Mouse (Mus musculus) stomach, embryonic 14.5 days (tissue): ENCODE measurements around the gene Mc1r. TPM values are rescaled to one million over a fixed set of nuclear protein-coding genes. Genes with fewer than 3 reads are reported as not detected.

ENCODE experiments used
- ATAC-seq: fragments of 200-750 bp; cut with Nextera tagmentation; 2 replicates; pipeline ENCODE4 v1.8.0; 2017; ENCODE audit warnings: low read depth, moderate TSS enrichment; ENCODE audit not compliant: insufficient number of reproducible peaks, insufficient read depth, low FRiP score
- H3K27ac ChIP-seq: fragments of 300-500 bp; sonication (generic); 2 replicates; pipeline ENCODE4 v1.5.1; 2014; ENCODE audit warnings: mild to moderate bottlenecking, low read length, moderate library complexity, mixed read lengths
- H3K27me3 ChIP-seq: fragments of 300-500 bp; sonication (generic); 2 replicates; pipeline ENCODE4 v1.6.1; 2014; ENCODE audit warnings: low read length, control low read depth, mixed read lengths; ENCODE audit not compliant: control insufficient read depth, insufficient read depth
- H3K36me3 ChIP-seq: fragments of 300-500 bp; sonication (generic); 2 replicates; pipeline ENCODE4 v1.6.1; 2014; ENCODE audit warnings: mild to moderate bottlenecking, control low read depth, low read length, moderate library complexity, mixed read lengths; ENCODE audit not compliant: control insufficient read depth, insufficient read depth
- H3K4me1 ChIP-seq: fragments of 300-500 bp; sonication (generic); 2 replicates; pipeline ENCODE4 v1.6.1; 2014; ENCODE audit warnings: low read length, control low read depth, mixed read lengths; ENCODE audit not compliant: control insufficient read depth, insufficient read depth
- H3K4me2 ChIP-seq: fragments of 300-500 bp; sonication (generic); replicated peaks from 2 replicates; pipeline ENCODE4 v1.6.1; 2014; ENCODE audit warnings: low read depth, low read length, control low read depth
- H3K4me3 ChIP-seq: fragments of 300-500 bp; sonication (generic); 2 replicates; pipeline ENCODE4 v1.5.1; 2014; ENCODE audit warnings: low read depth, low read length, control low read depth
- H3K9ac ChIP-seq: fragments of 300-500 bp; sonication (generic); replicated peaks from 2 replicates; pipeline ENCODE4 v1.6.1; 2014; ENCODE audit warnings: low read depth, mild to moderate bottlenecking, control low read depth, low read length, moderate library complexity, mixed read lengths
- H3K9me3 ChIP-seq: fragments of 300-500 bp; sonication (generic); 2 replicates; pipeline ENCODE4 v1.6.1; 2016; ENCODE audit warnings: low read depth, low read length, control low read depth; ENCODE audit not compliant: control insufficient read depth
- WGBS: fragments of 180-500 bp; shearing (Covaris S2); extraction: QIAGEN DNeasy Blood & Tissue Kit; methylation state at CpG from one replicate; pipeline ENCODE4 v1.1.7; 2014; 5-methylcytosine and 5-hydroxymethylcytosine counted together
- polyA plus RNA-seq: library from polyadenylated mRNA; unstranded; fragments of >200 nt; fragmentation: Nextera tagmentation; extraction: Ambion mirVana; gene quantifications from 2 replicates; pipeline ENCODE4 v1.2.1, GENCODE M21; 2014

The Mc1r gene
- 0.10 TPM in 1 of 2 replicates, not detected in the other for polyA plus RNA-seq

DNA sequence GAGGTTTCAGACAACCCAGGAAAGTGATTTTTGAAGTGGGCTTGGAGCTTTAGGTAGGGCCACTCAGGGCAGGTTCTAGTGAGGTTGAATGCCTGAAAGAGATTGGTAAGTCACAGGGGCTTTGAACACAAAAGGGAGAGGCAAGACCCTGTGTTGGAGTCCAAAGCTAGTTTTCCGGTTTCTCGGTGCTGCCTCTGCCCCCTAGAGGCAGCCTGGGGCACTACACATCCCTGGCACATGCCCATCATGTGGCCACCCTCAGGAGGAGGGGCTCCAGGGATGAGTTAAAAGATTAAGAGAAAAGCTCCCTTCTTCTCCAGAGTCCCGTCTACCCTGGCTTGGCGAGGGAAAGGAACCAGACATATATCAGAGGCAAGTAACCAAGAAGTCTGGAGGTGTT is at the start of gene Mc1r:
Mc1r (plus strand) TSS at position 322 of the 400 bp plus-strand sequence.
- Histone ChIP-seq H3K27ac (no peak within 1 kb of the TSS), H3K9ac (no peak within 1 kb of the TSS), H3K27me3 (peaks cover 23% of the 10 kb centered on the region), H3K36me3 (peaks cover 6% of the 10 kb centered on the region), H3K4me3 (no peak within 1 kb of the TSS), H3K9me3 (no peaks in the 10 kb centered on the region), H3K4me2 (no peak within 1 kb of the TSS), H3K4me1 (no peaks in the 10 kb centered on the region)
- ATAC-seq: no peak
- WGBS: 8% methylated on average over 4 of the region's 4 CpGs

- Histone ChIP-seq H3K27ac (no peak overlapping the region), H3K9ac (no peak overlapping the region), H3K9me3 (no peaks in the 10 kb centered on the region), H3K36me3 (no peaks in the 10 kb centered on the region), H3K27me3 (no peaks in the 10 kb centered on the region), H3K4me1 (no peaks in the 10 kb centered on the region), H3K4me3 (no peak overlapping the region), H3K4me2 (no peak overlapping the region)
- ATAC-seq: no peak
- 43% methylated on average over 12 of the region's 12 CpGs for WGBS
Measured at GRCm38 (mm10) chr8:123361082-123361739, 45.7 kb upstream of the Mc1r start.

DNA sequence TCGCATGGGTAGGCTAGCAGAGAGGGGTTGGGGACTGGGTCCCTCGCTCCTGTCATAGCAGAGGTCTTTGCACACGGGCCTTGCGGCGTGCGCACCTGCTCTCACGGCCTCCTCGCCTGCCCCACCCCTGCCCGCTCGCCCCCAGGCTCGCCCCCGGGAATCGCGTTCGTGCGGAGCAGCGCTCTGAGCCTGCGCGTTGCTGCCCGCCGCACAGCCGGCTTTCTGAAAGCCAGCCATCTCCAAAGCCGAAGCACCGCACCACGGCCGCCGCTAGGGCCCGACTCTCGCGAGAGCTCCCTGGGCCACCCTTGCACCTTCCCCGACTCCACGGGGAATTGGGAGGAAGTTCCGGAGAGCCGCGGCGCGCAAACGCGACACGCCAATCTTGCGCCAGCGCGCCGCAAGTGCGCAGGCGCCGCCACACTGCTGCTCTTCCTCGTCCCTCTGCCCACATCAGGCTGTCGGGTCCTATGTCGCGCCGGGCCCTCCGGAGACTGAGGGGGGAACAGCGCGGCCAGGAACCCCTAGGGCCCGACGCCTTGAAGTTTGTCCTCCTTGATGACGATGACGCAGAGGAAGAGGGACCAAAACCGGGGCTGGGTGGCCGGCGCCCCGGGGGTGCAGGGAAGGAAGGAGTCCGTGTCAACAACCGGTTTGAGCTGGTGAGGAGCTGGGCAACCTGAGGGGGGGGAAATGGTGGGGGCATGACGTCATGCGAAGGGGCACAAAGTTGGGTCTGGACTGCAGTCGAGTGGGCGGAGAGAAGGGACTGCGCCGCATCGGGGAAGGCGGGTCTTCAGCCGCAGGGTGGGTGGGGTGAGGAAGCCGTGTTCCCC is 33.3 kb upstream of the Mc1r start, which contains the start of gene Tcf25:
Tcf25 (plus strand) TSS at position 351 of the 836 bp plus-strand sequence.
- Histone ChIP-seq H3K4me3 (peak within 1 kb of the TSS; percentile 73), H3K4me2 (peak within 1 kb of the TSS; percentile 87), H3K9me3 (no peaks in the 10 kb centered on the region), H3K4me1 (peaks cover 5% of the 10 kb centered on the region; the same call in 1 of the 2 replicates), H3K27ac (peak within 1 kb of the TSS; percentile 96), H3K9ac (peak within 1 kb of the TSS; percentile 67), H3K36me3 (no peaks in the 10 kb centered on the region), H3K27me3 (no peaks in the 10 kb centered on the region)
- peak; percentile 92 for ATAC-seq
- under 1% methylated on average over 75 of the region's 75 CpGs for WGBS

DNA sequence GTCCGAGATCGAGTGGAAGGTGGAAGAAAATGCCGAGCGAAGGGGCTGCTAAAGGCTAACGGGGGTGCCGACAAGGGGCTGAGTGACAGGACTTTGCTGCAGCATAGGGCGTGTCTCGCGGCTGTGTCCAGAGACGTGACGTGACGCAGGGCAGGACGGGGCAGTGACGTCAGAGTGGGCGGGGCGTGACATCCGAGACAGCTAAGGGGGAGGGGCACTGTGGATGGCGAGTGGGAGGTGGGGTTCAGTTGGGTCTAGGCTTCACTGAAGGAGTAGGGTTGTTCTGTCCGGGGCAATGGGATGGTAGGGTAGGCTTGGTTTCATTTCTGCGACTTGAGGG is 32.7 kb upstream of the Mc1r start:
- H3K9ac ChIP-seq: peak overlapping the region; percentile 67
- no peaks in the 10 kb centered on the region for H3K27me3 ChIP-seq
- H3K4me1 ChIP-seq: peaks cover 5% of the 10 kb centered on the region; the same call in 1 of the 2 replicates
- no peaks in the 10 kb centered on the region for H3K9me3 ChIP-seq
- H3K27ac ChIP-seq: peak overlapping the region; percentile 96
- WGBS: under 1% methylated on average over 20 of the region's 20 CpGs
- H3K4me3 ChIP-seq: peak overlapping the region; percentile 73
- H3K4me2 ChIP-seq: peak overlapping the region; percentile 87
- peak; percentile 79 for ATAC-seq
- H3K36me3 ChIP-seq: no peaks in the 10 kb centered on the region

DNA sequence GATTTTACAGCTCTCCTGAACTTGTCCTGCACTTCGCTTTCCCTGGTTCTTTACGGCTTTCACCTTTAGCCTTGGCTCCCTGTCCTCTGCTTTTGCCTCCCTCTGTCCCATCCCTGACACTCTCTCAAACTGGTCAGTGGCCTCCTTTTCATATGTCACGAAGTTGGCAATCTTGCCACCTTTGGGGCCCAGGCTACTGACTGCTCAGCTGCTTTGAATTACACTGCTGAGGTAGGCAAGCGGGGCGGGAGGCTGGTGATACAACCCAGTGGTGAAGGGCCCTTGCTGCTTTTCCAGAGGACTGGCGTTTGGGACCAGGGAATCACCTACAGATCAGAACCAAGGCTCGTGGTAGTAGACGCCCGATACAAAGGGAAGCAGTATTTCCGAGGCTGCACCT is 31.2 kb upstream of the Mc1r start:
- Histone ChIP-seq H3K27me3 (no peaks in the 10 kb centered on the region), H3K9me3 (no peaks in the 10 kb centered on the region), H3K4me1 (peaks cover 5% of the 10 kb centered on the region; the same call in 1 of the 2 replicates), H3K4me3 (no peak overlapping the region), H3K27ac (no peak overlapping the region), H3K9ac (no peak overlapping the region), H3K4me2 (no peak overlapping the region), H3K36me3 (no peaks in the 10 kb centered on the region; the same call in 1 of the 2 replicates)
- ATAC-seq: no peak
- WGBS: 86% methylated on average over 10 of the region's 10 CpGs

GRCm38 (mm10) chr8:123376106-123376505 is 30.8 kb upstream of the Mc1r start:
- Histone ChIP-seq H3K9me3 (no peaks in the 10 kb centered on the region), H3K4me3 (no peak overlapping the region), H3K4me1 (peaks cover 5% of the 10 kb centered on the region; the same call in 1 of the 2 replicates), H3K9ac (no peak overlapping the region), H3K36me3 (no peaks in the 10 kb centered on the region; the same call in 1 of the 2 replicates), H3K27me3 (no peaks in the 10 kb centered on the region), H3K4me2 (no peak overlapping the region), H3K27ac (no peak overlapping the region)
- WGBS: 78% methylated on average over 8 of the region's 8 CpGs
- ATAC-seq: no peak

DNA sequence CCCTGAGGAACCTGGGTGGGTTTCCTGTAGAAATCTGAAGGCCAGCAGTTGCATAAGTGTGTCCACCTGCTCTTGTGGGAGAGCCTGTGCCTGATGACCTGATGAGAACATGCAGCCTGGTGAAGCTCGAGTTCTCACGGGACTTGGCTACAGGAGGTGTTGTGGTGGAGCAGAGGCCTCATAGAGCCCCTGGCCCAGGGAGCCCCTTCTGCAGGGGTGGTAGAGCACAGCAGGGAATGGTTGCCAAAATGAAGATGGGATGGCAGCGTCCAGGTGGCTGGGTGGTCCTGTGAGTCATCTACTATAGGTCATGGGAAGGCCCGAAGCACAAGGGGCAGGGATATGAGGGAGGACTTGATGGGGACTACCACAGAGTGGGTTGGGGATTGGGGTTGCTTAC is 25.2 kb upstream of the Mc1r start:
- Histone ChIP-seq H3K9ac (no peak overlapping the region), H3K36me3 (peaks cover 51% of the 10 kb centered on the region), H3K27ac (no peak overlapping the region), H3K4me3 (no peak overlapping the region), H3K4me2 (no peak overlapping the region), H3K4me1 (no peaks in the 10 kb centered on the region), H3K9me3 (no peaks in the 10 kb centered on the region), H3K27me3 (no peaks in the 10 kb centered on the region)
- no peak for ATAC-seq
- WGBS: 86% methylated on average over 4 of the region's 4 CpGs

GRCm38 (mm10) chr8:123382516-123382915 is 24.4 kb upstream of the Mc1r start:
- Histone ChIP-seq H3K4me3 (no peak overlapping the region), H3K9ac (no peak overlapping the region), H3K27ac (no peak overlapping the region), H3K4me1 (no peaks in the 10 kb centered on the region), H3K9me3 (no peaks in the 10 kb centered on the region), H3K36me3 (peaks cover 59% of the 10 kb centered on the region), H3K4me2 (no peak overlapping the region), H3K27me3 (no peaks in the 10 kb centered on the region)
- no peak for ATAC-seq
- WGBS: 87% methylated on average over 8 of the region's 8 CpGs
